Mouse (Mus musculus) yolk sac, embryonic 10.5 days (tissue): Measurements from ENCODE around the gene Klk1b4.

ENCODE experiments used
- DNase-seq: peaks from one replicate; pipeline ENCODE4 v3.0.0-alpha.2; 2017; ENCODE audit warnings: low spot score

Klk1b4 gene

GRCm38 (mm10) chr7:44253023-44253616 lies 45.9 kb downstream of the Klk1b4 start:
- no peak for DNase-seq

DNA sequence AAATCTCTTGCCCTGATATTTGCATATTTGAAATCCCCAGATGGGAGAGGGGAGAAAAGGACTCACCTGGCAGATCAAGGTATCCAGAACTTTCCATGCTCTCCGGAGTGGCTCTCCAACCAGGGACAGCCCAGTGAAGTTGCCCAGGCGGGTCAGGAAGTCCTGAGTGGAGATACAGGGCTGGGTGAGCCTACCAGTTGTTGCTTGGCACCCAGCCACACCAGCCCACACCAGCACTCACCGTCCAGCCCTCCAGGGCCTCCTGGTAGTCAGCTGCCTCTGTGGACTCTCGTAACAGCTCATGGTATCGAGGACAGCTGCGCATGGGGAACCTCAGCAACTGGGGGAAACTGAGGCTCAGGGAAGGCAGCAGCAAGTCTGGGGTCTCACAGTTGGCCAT lies 47.7 kb downstream of the Klk1b4 start:
- no peak for DNase-seq

DNA sequence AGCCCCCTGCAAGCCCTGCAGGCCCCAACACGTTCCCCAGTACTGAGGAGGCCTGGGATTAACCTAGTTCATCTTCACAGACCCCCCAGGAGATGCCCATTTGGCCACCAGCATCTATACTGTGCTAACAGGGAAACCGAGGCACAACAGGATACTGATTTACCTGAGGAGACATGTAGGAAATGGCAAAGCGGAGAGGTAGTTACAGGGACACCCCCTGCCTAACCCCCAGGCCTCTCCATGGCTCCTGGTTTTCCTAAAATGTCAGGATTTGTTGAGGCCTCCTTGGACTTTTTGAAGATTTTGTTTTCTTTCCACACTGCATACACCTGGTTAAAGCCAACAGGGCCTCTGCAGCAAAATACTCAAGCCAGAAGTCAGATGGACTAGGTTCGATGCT lies 50.0 kb downstream of the Klk1b4 start, which contains the start of gene Acp4:
Gene Acp4, minus strand, starts transcription at position 101 of the 400 bp plus-strand sequence.
- no peak for DNase-seq

DNA sequence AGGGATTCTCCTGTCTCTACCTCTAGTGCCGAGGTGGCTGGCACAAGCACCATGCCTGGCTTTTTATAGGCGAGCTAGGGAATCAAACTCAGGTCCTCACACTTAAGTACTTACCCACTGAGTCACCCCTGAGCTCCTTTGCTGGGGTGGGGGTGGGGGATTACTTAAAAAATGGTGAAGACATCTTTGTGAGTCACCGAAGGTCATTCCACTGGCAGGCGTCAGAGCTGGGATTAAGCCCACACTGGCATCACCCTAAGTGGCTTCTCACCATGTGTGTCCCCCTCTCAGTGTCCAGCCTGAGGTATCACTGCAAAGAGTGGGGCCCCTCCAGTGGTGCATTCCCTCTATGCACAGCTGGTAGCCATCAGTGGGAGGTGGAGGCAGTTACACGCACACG lies 53.2 kb downstream of the Klk1b4 start:
- DNase-seq = no peak

- no peak for DNase-seq
Measured at GRCm38 (mm10) chr7:44261147-44261546, 53.9 kb downstream of the Klk1b4 start, which contains the start of gene Gm15517. Gene Gm15517 (plus strand): TSS chr7:44261447.
